Mouse (Mus musculus) thymus, postnatal 0 days (tissue): ENCODE data around the gene Tmem209. TPM values are rescaled to one million over a fixed set of nuclear protein-coding genes. Genes with fewer than 3 reads are reported as not detected.

Experiments used
- DNase-seq: peaks from one replicate; pipeline ENCODE4 v3.0.0-alpha.2; 2015; ENCODE audit warnings: low spot score
- polyA plus RNA-seq: library from polyadenylated mRNA; unstranded; fragments of >200 nt; fragmentation: Nextera tagmentation; extraction: Ambion mirVana; gene quantifications from 2 replicates; pipeline ENCODE4 v1.2.1, GENCODE M21; 2015

The Tmem209 gene
- polyA plus RNA-seq, 1 experiment from 2014 or later: 34.4 TPM

DNA sequence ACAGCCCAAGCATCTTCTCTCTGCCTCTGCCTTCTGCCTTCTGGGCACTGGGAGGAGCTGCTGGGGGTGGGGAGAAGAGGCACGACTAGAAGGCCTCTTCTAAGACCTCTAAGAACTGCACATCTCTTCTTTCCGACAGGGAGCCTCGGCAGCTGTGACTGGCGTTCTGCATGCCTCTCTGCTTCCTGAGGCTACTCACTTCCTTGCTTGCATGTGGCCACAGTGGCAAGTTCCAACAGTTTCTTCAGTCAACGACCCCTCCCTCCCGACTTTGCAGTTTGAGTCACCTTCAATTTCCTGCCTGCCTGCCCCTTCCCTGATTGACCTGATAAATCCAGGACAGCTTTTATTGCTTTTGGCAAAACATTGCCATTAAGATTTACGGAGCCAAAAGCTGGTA is 46.8 kb downstream of the Tmem209 start:
- no peak for DNase-seq

DNA sequence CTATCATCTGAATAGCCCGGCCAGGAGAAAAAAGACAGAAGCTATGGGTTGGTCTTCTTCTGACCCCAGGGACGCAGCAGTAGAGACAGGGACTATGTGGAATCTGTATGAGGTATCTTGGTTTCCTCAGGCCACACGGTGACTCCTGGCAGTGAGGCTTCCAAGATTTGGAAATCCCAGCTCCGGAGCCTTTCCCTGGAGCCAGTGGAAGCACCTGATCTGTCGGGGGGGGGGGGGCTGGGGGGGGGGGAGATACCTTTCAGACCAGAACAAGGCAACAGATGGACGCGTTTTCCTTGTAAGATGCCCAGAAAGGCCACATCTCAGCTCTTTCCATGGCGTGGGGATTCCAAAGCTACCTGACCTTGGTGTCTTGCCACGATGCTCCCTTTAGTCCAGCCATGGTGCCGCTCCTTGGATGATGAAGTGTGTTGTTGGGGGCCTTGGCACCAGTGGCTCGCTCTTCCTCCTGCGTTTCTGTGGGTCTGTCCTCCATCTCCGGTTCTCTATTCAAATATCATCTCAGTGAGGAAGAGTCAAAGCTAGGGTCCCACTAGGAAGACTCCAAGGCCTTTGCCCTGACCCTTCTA is 47.7 kb downstream of the Tmem209 start:
- no peak for DNase-seq

DNA sequence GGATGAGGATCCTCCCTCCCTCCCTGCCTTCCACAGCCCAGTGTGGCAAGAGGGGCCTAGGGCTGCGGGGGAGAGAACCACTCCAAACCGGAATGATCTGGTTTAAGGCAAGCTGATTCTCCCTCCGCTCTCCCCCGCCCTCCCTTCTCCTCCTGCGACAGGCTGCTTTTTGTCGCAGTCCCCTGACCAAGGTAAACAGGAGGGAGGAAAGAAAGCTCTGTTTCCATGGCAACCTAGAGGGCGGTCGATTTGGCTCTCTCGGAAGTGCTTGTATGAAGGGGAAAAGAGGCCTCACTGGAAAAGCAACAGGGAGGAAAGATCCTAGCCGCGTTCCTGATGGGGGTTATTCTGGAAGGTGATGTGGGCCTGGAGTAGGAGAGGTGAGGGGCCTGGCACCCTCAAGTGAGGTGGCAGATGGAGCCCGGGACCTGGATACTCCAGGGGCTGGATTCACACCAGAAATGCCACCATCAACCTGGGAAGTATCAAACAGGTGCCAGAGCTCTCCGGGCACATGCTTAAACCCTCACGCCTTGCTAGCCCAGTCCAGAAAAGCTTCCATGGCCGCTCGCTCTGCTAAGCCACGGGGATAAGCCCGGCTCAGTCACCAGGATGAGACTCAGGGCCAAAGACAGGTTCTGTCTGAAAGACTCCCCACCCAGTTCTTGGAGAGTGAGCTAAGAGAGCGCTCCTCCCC is 48.7 kb downstream of the Tmem209 start:
- peak; percentile 37 for DNase-seq

DNA sequence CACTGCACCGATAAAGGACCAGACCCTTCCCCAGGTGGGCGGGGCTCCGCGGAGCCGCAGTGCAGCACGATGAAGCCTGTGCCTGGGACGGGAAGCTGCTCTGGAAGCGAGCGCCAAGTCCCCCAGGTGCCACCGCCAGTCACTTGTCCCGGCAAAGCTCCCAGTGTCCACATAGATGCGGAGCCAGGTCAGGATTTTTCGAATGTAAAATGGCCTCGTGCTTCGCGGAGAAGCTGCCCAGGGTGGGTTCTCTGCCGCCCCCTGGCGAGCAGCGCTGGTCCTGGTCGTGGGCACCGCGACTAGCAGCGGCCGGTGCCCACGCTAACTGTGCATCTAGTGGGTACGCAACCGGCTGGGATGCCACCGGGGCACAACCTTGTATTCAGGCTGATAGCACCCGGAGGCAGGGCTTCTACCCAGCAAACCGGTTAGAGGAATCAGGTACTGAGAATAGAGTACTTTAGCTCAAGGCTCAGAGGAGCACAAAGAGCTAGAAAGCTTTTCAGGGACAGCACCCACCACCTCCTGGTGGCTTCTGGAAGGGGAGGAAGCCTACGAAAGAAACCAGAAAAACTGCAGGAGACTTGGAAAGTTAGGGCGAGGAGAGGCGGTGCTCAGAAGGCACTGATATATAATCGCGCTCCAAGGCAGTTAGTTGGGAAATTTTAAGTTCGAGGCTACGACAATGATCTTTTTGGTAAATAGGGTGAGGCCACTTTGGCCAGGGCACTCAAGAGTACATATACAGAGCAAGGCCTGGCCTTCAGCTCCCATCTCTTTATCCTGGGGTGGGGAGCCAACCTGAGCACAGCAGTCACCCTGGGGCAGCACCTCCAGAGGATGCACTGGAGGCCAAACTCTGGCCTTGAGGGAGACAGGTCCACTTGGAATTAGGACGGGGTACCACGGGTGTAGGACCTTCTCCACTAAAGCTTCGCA is 49.5 kb downstream of the Tmem209 start:
- peak; percentile 82 for DNase-seq

DNA sequence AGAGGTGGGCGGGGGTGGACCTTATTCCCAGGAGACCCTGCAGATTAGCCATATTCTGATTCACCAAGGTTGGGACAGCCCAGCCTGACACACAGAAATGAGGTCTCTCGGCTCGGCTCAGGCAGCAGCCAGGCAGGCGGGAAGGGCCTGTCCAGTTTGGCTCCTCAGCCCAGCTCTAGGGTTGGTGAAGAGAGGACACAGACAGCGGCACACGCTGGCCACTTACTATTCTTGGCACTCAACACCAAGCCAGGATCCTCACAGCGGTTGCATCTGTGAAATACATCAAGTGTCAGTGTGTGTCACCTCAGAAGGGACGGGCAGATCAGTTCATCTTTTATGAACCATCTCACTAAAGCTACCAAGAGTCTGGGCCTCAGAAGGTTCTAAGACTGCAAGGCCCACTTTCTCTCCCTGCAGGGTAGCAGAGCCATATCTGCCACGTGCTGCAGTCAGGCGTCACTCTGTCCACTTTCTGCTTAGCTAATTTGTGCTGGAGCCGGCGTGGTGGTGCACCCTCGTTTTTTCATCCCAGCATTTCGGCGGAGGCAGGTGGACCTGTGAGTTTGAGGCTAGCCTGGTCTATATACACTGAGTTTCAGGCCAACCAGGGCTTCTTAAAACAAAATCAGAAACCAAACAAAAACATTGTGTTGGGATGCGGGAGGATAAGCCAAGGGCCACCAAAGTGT is 50.4 kb downstream of the Tmem209 start:
- DNase-seq: no peak

DNA sequence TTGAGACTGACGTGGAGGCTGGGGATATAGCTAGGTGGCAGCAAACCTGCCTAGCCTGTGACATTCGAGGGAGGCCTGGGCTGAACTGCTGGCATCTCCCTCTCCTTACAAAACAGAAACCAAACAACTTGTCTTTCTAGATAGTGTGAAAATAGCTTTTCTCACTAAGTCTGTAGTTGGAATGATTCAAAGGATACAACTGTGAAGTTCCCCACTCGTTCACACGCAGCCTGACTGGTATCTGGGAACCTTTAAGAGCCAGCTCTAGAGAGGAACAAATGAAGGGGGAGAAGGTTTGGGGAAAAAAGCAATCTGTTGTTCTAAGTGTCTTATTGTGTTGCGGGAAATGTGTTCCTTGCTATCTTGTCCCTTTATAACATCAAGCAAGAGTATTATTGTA is 51.0 kb downstream of the Tmem209 start:
- no peak for DNase-seq

DNA sequence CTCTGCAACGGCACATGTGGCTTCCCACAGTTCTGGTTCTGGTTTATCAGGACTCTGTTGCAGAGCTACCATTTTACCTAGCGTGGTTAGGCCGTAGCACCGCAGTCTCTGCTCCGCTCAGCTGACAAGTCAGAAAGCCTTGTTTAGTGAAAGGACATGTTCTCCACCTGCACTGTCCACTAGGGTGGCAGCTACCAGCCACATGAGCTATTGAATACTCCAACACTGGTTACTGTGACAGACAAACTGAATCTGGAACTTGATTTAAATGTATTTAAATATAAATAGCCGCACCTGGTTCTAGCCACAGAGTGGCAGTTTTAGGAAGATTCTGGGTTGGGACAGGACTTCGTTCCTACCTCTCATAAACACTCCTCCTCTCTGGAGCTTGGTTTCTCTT is 52.6 kb downstream of the Tmem209 start:
- DNase-seq: no peak

DNA sequence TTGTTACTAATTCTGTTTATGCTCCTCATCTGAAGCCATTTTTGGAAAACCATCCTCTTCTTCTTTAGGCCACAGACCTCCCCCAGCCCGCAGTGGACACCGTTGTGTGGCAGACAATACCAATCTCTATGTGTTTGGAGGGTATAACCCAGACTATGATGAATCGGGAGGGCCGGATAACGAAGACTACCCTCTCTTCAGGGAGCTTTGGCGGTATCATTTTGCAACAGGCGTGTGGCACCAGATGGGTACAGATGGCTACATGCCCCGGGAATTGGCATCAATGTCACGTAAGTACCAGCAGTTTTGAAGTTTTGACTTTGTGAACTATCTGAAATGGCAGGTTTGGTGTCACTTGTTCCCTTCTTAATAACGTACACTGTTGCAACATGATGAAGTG is 70.0 kb downstream of the Tmem209 start:
- no peak for DNase-seq

DNA sequence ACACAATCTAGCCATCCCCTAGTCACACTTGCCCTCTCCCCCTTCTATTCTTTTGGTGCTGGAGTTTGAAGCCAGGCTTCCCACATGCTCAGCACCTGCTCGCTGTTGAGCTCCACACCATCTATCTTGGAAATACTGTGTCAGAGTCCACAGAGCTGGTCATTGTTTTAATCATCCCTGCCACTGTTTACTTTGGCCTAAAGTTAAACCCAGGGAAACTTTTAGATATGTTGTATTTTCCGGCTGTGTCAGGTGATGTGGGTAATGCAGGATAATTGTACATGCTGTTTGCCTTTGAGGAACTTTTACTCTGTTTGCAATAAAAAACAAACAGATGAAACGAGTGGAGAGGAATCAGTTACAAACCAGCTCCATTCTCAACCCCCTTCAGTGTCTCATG is 72.5 kb downstream of the Tmem209 start:
- DNase-seq: no peak

DNA sequence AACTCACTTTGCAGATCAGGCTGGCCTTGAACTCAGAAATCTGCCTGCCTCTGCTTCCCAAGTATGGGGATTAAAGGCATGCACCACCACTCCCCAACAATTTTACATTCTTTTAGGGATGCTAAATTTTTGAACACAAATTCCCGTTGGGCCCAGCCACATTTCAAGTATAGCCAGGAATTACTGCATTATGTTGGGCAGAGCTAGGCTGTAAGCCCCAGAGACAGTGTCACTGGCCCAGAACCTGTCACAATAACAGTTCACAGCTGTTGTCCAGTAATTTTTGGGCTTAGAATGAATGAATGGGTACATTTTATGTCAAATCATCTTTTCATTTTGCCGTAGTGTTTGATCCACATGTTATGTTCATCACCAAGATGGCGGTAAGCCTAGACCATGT is 73.1 kb downstream of the Tmem209 start:
- no peak for DNase-seq

DNA sequence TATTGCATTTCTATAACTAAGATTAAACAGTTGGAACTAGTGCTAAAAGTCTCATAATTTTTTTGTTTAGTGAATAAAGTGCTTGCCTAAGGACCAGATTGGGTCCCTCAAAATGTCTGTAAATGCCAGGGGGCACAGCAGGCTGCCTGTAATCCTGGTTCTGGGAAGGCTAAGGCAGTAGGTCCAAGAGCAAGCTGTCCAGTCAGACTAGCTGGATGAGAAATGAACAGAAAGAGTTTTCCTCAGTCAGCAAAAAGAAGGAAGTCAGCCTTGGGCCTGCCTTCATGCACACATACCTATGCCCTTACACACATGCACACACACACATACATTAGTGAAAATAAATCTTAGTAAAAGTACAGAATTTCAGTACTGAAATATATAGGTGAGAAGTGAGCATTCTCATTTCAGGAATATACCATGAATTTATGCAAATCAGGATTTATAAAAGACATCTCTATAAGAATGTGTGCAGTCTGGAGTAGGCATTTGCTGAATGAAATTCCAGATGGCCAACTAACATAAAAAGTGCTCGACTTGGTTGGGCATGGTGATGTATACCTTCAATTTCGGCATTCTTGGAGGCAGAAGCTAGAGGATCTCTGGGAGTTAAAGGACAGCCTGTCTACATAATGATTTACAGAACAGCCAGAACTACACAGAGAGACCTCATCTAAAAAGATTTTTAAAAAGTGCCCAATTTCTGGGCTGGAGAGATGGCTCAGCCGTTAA is 77.0 kb downstream of the Tmem209 start:
- DNase-seq: no peak

Other genes with a start within 250 kb of the Tmem209 start
- 31.7 and 38.9 TPM in 2 replicates for gene Ube2h, start 205.2 kb downstream of the Tmem209 start, polyA plus RNA-seq
- 48.8 and 49.2 TPM in 2 replicates for gene Zc3hc1, start 118.8 kb downstream of the Tmem209 start, polyA plus RNA-seq
- gene Klhdc10, start 107.9 kb downstream of the Tmem209 start, polyA plus RNA-seq: 7.9 and 8.3 TPM in 2 replicates
- gene Ssmem1, start 66 bp upstream of the Tmem209 start, polyA plus RNA-seq: 0.12 and 0.13 TPM in 2 replicates
- 2.5 and 2.6 TPM in 2 replicates for gene Cpa2, start 31.8 kb upstream of the Tmem209 start, polyA plus RNA-seq
- gene Cpa4, start 58.6 kb upstream of the Tmem209 start, polyA plus RNA-seq: 0.09 TPM in 1 of 2 replicates, not detected in the other
- not detected in 2 replicates for gene Cpa5, start 101.2 kb upstream of the Tmem209 start, polyA plus RNA-seq
- gene Cpa1, start 129.4 kb upstream of the Tmem209 start, polyA plus RNA-seq: 0.23 and 0.30 TPM in 2 replicates
- 14.1 and 15.0 TPM in 2 replicates for gene Cep41, start 184.0 kb upstream of the Tmem209 start, polyA plus RNA-seq
- 55.0 and 63.2 TPM in 2 replicates for gene Mest, start 213.8 kb upstream of the Tmem209 start, polyA plus RNA-seq